ENCODE assay signal across 8 mouse cellular contexts in the genomic region with DNA sequence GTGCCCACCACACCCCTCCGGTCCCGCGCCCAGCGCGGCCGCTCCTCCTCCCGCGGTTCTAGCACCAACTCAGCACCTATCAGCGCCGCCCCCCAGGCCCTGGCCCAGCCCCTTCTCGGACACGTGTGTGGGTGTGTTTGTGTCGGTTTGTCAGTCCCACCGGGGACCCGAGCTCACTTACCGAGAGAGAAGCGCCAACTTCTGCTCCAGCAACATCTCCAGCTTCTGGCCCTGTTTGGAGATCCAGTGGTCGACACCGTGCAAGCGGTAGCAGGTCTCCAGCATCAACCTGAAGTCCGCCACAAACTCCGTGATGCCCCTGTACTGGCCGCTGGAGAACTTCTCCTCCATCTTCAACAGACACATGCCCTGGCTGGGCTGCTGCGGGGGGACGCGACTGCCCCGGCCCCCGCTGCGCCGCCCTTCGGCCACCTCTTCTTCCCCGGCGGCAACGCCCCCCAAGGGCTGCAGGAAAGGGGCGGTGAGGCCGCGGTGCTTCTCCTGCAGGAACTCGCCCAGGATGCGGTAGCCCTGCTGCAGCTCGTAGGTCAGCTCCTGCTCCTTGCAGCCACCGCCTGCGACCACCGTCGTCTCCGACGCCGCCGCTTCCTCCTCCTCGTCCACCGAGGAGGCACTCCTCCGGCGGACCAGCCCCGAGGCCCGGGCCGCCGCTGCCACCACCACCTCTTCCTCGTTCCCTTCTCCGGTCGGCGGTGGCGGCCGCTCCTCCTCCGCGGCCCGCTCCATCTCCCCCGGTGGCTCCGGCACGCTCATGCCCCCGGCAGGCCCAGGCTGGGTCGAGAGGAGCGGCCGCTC. TPM values are rescaled to one million over a fixed set of nuclear protein-coding genes. Genes with fewer than 3 reads are reported as not detected.
DNase-seq lines count a peak whose midpoint lies in the region; ATAC-seq lines count a peak whose summit lies in the region.

No protein-coding gene starts in this region.

- peak; percentile 66 to 71 for DNase-seq in urinary bladder, adult 18-20 months (ENCODE audit: low spot score in 2 of 2)
- DNase-seq in urinary bladder, postnatal 10 days (ENCODE audit: low spot score): no peak
- peak; percentile 79 for DNase-seq in embryo, embryonic 10.5 days (ENCODE audit: low spot score)
- DNase-seq in gastrocnemius, postnatal 25 days: peak; percentile 66
- peak; percentile 88 for DNase-seq in intestine, embryonic 14.5 days (ENCODE audit: low spot score)
- peak; percentile 77 for DNase-seq in spleen, adult 12 weeks (ENCODE audit: low spot score)

- WGBS in intestine, embryonic 14.5 days: 1% methylated on average over 69 of the region's 72 CpGs
- 1% methylated on average over 72 of the region's 72 CpGs for WGBS in limb, embryonic 12.5 days
- under 1% methylated on average over 69 of the region's 72 CpGs for WGBS in midbrain, embryonic 13.5 days

- peak overlapping the region; percentile 80 for H3K4me3 ChIP-seq in intestine, embryonic 14.5 days (ENCODE audit: low read depth, low read length)
- peak overlapping the region; percentile 94 for H3K4me3 ChIP-seq in limb, embryonic 12.5 days (replicated peaks)
- H3K4me3 ChIP-seq in midbrain, embryonic 13.5 days (replicated peaks): peak overlapping the region; percentile 96

- H3K27ac ChIP-seq in intestine, embryonic 14.5 days (ENCODE audit: low read depth): peak overlapping the region; percentile 95
- peak overlapping the region; percentile 95 for H3K27ac ChIP-seq in limb, embryonic 12.5 days
- H3K27ac ChIP-seq in midbrain, embryonic 13.5 days: peak overlapping the region; percentile 98

- no peaks in the 10 kb centered on the region for H3K9me3 ChIP-seq in intestine, embryonic 14.5 days (ENCODE audit: control insufficient read depth, low read length)
- H3K9me3 ChIP-seq in limb, embryonic 12.5 days: no peaks in the 10 kb centered on the region
- no peaks in the 10 kb centered on the region for H3K9me3 ChIP-seq in midbrain, embryonic 13.5 days

- H3K4me2 ChIP-seq in intestine, embryonic 14.5 days (ENCODE audit: low read length): peak overlapping the region; percentile 76
- peak overlapping the region; percentile 81 for H3K4me2 ChIP-seq in limb, embryonic 12.5 days
- peak overlapping the region; percentile 98 for H3K4me2 ChIP-seq in midbrain, embryonic 13.5 days (replicated peaks)

- H3K27me3 ChIP-seq in intestine, embryonic 14.5 days (replicated peaks; ENCODE audit: control insufficient read depth, insufficient read depth, low read length): no peaks in the 10 kb centered on the region
- no peaks in the 10 kb centered on the region for H3K27me3 ChIP-seq in limb, embryonic 12.5 days
- H3K27me3 ChIP-seq in midbrain, embryonic 13.5 days: no peaks in the 10 kb centered on the region

- peak overlapping the region; percentile 84 for H3K9ac ChIP-seq in intestine, embryonic 14.5 days (ENCODE audit: low read length)
- H3K9ac ChIP-seq in limb, embryonic 12.5 days (replicated peaks): peak overlapping the region; percentile 90
- peak overlapping the region; percentile 93 for H3K9ac ChIP-seq in midbrain, embryonic 13.5 days (replicated peaks)

- ATAC-seq in intestine, embryonic 14.5 days (replicated peaks; ENCODE audit: low FRiP score, low TSS enrichment, low read depth): peak; percentile 56
- ATAC-seq in limb, embryonic 12.5 days (ENCODE audit: insufficient number of reproducible peaks, insufficient read depth, low FRiP score, low TSS enrichment, low read depth): peak; percentile 79
- ATAC-seq in midbrain, embryonic 13.5 days: peak; percentile 51

- H3K36me3 ChIP-seq in intestine, embryonic 14.5 days (ENCODE audit: control insufficient read depth, insufficient read depth, low read length): peaks cover 15% of the 10 kb centered on the region
- peaks cover 20% of the 10 kb centered on the region for H3K36me3 ChIP-seq in limb, embryonic 12.5 days
- peaks cover 13% of the 10 kb centered on the region for H3K36me3 ChIP-seq in midbrain, embryonic 13.5 days

- H3K4me1 ChIP-seq in intestine, embryonic 14.5 days (replicated peaks; ENCODE audit: control insufficient read depth, insufficient read depth, low read length): peaks cover 7% of the 10 kb centered on the region
- H3K4me1 ChIP-seq in limb, embryonic 12.5 days (replicated peaks): peaks cover 7% of the 10 kb centered on the region
- peaks cover 45% of the 10 kb centered on the region for H3K4me1 ChIP-seq in midbrain, embryonic 13.5 days (replicated peaks)

RNA-seq across cellular contexts. Expression of gene 9930021J03Rik, which starts 0.5 kb away (rescaled TPM):
- 10 to 100 TPM in 1 of 2 experiments, 1 to 10 TPM in 1; 9.7 to 11.0 TPM for total RNA-seq in gastrocnemius, postnatal 25 days (2021)
- 7.5 and 7.9 TPM in 2 replicates for polyA plus RNA-seq in intestine, embryonic 14.5 days (2014; fragmentation: Nextera tagmentation; extraction: Ambion mirVana)
- 6.8 and 6.9 TPM in 2 replicates for polyA plus RNA-seq in limb, embryonic 12.5 days (2016; fragmentation: Nextera tagmentation; extraction: Ambion mirVana)
- polyA plus RNA-seq in midbrain, embryonic 13.5 days (2015; fragmentation: Nextera tagmentation; extraction: Ambion mirVana): 7.6 and 7.7 TPM in 2 replicates

RNA-seq across cellular contexts. Expression of gene Ranbp6, which starts 7.5 kb away (rescaled TPM):
- total RNA-seq in gastrocnemius, postnatal 25 days (2021): 1 to 10 TPM; 8.0 to 8.1 TPM
- 17.3 and 18.1 TPM in 2 replicates for polyA plus RNA-seq in intestine, embryonic 14.5 days (2014; fragmentation: Nextera tagmentation; extraction: Ambion mirVana)
- 27.3 and 27.4 TPM in 2 replicates for polyA plus RNA-seq in limb, embryonic 12.5 days (2016; fragmentation: Nextera tagmentation; extraction: Ambion mirVana)
- 46.4 and 50.1 TPM in 2 replicates for polyA plus RNA-seq in midbrain, embryonic 13.5 days (2015; fragmentation: Nextera tagmentation; extraction: Ambion mirVana)
